Mouse (Mus musculus) lung, postnatal 0 days (tissue): ENCODE measurements around the gene Phox2a.

ENCODE experiments used
- CTCF ChIP-seq: IDR thresholded peaks from 2 replicates; pipeline ENCODE4 v1.5.1; 2016; ENCODE audit warnings: antibody characterized with exemption, mild to moderate bottlenecking
- EP300 ChIP-seq: IDR thresholded peaks from 2 replicates; pipeline ENCODE4 v1.6.1; 2016; ENCODE audit warnings: antibody characterized with exemption, mild to moderate bottlenecking, control low read depth

GRCm38 (mm10) chr7:101823758-101824630 is 5.9 kb downstream of the Phox2a start:
- TF ChIP-seq CTCF, result no peak
- TF ChIP-seq EP300, result no peak
